Mouse (Mus musculus) lung, embryonic 14.5 days (tissue): Measurements from ENCODE around the gene Tpbpa. TPM values are rescaled to one million over a fixed set of nuclear protein-coding genes. Genes with fewer than 3 reads are reported as not detected.
"Not testable (repeated sequence)": the region's sequence is repeated elsewhere in the genome, so short reads cannot be mapped to it uniquely, and the experiment has no call there.

Source experiments
- ATAC-seq: fragments of 200-750 bp; cut with Nextera tagmentation; 2 replicates; pipeline ENCODE4 v1.8.0; 2017; ENCODE audit warnings: mild to moderate bottlenecking, moderate TSS enrichment, moderate library complexity; ENCODE audit not compliant: insufficient read depth
- DNase-seq: peaks from one replicate; pipeline ENCODE4 v3.0.0-alpha.2; 2015
- H3K27ac ChIP-seq: fragments of 300-500 bp; sonication (generic); 2 replicates; pipeline ENCODE4 v1.5.1; 2014; ENCODE audit warnings: low read depth, mild to moderate bottlenecking, moderate library complexity
- H3K27me3 ChIP-seq: fragments of 300-500 bp; sonication (generic); 2 replicates; pipeline ENCODE4 v1.6.1; 2014; ENCODE audit warnings: low read length, control low read depth; ENCODE audit not compliant: insufficient read depth
- H3K36me3 ChIP-seq: fragments of 300-500 bp; sonication (generic); 2 replicates; pipeline ENCODE4 v1.6.1; 2014; ENCODE audit warnings: control low read depth; ENCODE audit not compliant: insufficient read depth
- H3K4me1 ChIP-seq: fragments of 300-500 bp; sonication (generic); 2 replicates; pipeline ENCODE4 v1.6.1; 2014; ENCODE audit warnings: antibody characterized with exemption, control low read depth; ENCODE audit not compliant: insufficient read depth
- H3K4me2 ChIP-seq: fragments of 300-500 bp; sonication (generic); 2 replicates; pipeline ENCODE4 v1.6.1; 2014; ENCODE audit warnings: mild to moderate bottlenecking
- H3K4me3 ChIP-seq: fragments of 300-500 bp; sonication (generic); 2 replicates; pipeline ENCODE4 v1.5.1; 2014; ENCODE audit warnings: low read depth, low read length
- H3K9ac ChIP-seq: fragments of 300-500 bp; sonication (generic); 2 replicates; pipeline ENCODE4 v1.6.1; 2014
- H3K9me3 ChIP-seq: fragments of 300-500 bp; sonication (generic); 2 replicates; pipeline ENCODE4 v1.6.1; 2016; ENCODE audit warnings: low read depth, low read length, control low read depth
- CTCF ChIP-seq: IDR thresholded peaks from 2 replicates; pipeline ENCODE4 v1.5.1; 2016; ENCODE audit warnings: antibody characterized with exemption, low read depth
- WGBS: fragments of 180-500 bp; shearing (Covaris S2); extraction: QIAGEN DNeasy Blood & Tissue Kit; methylation state at CpG from one replicate; pipeline ENCODE4 v1.1.7; 2014; 5-methylcytosine and 5-hydroxymethylcytosine counted together
- polyA plus RNA-seq: library from polyadenylated mRNA; unstranded; fragments of >200 nt; fragmentation: Nextera tagmentation; extraction: Ambion mirVana; gene quantifications from 2 replicates; pipeline ENCODE4 v1.2.1, GENCODE M21; 2014

Gene Tpbpa
- polyA plus RNA-seq: not detected in 2 replicates

DNA sequence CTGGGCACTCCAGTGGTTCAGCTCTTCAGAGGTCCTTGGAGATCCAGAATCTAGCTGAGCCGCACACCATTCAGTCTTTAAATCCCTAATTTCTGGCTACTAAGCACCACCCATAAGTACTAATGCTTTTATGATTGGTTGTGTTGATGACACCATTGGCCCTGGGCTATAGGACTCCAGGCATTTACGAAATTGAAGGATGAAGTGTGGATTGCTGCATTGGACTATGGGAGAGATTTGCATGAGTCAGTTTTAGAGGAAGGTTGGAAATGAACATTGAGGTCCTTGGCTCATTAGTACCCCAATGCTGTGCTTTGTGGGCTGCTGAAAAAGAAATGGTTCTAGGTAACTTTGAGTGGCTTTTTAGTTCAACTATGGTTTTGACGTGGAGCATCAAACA is at the start of gene Tpbpa:
Gene Tpbpa, minus strand, starts transcription at position 101 of the 400 bp plus-strand sequence.
- not testable (repeated sequence) for H3K9ac ChIP-seq, DNase-seq, H3K27ac ChIP-seq, H3K4me2 ChIP-seq, H3K27me3 ChIP-seq, H3K36me3 ChIP-seq, ATAC-seq, H3K4me3 ChIP-seq, H3K4me1 ChIP-seq, H3K9me3 ChIP-seq
- 82% methylated on average over 3 of the region's 3 CpGs for WGBS

DNA sequence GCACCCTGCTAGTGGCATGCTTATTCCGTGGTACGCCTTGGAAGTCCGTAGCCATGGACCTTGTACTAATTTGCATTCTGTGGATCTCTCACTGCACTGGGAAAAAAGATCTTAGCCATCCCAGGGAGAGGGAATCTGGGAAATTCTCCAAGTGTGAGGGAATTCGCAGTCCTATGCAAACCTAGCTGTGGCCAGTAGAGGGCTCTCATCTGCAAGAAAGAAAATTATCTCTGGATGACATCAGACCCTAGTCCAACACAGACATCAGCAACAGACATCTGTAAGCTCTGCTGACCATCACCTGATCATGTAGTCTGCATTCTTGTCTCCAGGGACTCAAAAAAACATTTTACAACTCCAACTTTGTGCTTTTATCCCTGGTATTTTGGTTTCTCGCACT is 45.1 kb upstream of the Tpbpa start:
- 75% methylated on average over 5 of the region's 5 CpGs for WGBS
- not testable (repeated sequence) for H3K9me3 ChIP-seq, H3K4me3 ChIP-seq, ATAC-seq, H3K36me3 ChIP-seq, H3K27ac ChIP-seq, H3K4me2 ChIP-seq, DNase-seq, H3K27me3 ChIP-seq, H3K4me1 ChIP-seq, H3K9ac ChIP-seq

DNA sequence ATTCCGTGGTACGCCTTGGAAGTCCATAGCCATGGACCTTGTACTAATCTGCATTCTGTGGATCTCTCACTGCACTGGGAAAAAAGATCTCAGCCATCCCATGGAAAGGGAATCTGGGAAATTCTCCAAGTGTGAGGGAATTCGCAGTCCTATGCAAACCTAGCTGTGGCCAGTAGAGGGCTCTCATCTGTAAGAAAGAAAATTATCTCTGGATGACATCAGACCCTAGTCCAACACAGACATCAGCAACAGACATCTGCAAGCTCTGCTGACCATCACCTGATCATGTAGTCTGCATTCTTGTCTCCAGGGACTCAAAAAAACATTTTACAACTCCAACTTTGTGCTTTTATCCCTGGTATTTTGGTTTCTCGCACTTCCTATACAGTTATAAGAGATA is 30.5 kb upstream of the Tpbpa start:
- H3K4me1 ChIP-seq, H3K9ac ChIP-seq, H3K4me2 ChIP-seq, H3K36me3 ChIP-seq, ATAC-seq, H3K4me3 ChIP-seq, H3K9me3 ChIP-seq, H3K27ac ChIP-seq, H3K27me3 ChIP-seq, DNase-seq: not testable (repeated sequence)
- 60% methylated on average over 4 of the region's 4 CpGs for WGBS

DNA sequence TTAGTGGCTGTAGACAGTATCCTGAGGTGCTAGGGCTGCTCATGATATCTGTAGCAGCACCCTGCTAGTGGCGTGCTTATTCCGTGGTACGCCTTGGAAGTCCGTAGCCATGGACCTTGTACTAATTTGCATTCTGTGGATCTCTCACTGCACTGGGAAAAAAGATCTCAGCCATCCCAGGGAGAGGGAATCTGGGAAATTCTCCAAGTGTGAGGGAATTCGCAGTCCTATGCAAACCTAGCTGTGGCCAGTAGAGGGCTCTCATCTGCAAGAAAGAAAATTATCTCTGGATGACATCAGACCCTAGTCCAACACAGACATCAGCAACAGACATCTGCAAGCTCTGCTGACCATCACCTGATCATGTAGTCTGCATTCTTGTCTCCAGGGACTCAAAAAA is 22.2 kb upstream of the Tpbpa start:
- H3K4me2 ChIP-seq, H3K9ac ChIP-seq, H3K36me3 ChIP-seq, H3K27ac ChIP-seq, H3K27me3 ChIP-seq, H3K4me3 ChIP-seq, ATAC-seq, H3K9me3 ChIP-seq, H3K4me1 ChIP-seq, DNase-seq: not testable (repeated sequence)
- WGBS: 26% methylated on average over 4 of the region's 5 CpGs

DNA sequence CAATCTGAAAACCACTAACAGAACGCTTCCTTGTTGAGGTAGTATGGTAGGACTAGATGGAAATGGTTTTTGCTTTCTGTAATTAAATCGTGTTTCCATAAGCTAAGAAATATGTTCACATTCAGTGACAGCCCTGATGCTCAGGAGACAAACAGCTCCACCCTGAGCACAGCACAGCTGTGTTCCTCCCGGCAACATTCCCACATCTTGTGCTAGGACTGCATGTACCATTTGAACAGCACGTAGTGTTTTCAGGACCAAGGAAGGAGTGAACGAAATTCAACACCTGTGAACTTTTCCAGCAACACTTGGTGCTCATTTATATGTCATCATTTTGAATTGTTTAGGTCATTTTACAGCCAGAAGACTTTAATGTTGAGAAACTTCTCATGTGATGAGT is 19.9 kb upstream of the Tpbpa start:
- H3K27ac ChIP-seq: no peak overlapping the region
- ATAC-seq (no peak), DNase-seq (no peak)
- no peaks in the 10 kb centered on the region for H3K27me3 ChIP-seq
- no peak overlapping the region for H3K9ac ChIP-seq
- no peaks in the 10 kb centered on the region for H3K4me1 ChIP-seq
- no peak overlapping the region for H3K4me3 ChIP-seq
- no peak for TF ChIP-seq CTCF
- no peaks in the 10 kb centered on the region for H3K36me3 ChIP-seq
- WGBS: 54% methylated on average over 5 of the region's 5 CpGs
- H3K9me3 ChIP-seq: no peaks in the 10 kb centered on the region
- no peak overlapping the region for H3K4me2 ChIP-seq

DNA sequence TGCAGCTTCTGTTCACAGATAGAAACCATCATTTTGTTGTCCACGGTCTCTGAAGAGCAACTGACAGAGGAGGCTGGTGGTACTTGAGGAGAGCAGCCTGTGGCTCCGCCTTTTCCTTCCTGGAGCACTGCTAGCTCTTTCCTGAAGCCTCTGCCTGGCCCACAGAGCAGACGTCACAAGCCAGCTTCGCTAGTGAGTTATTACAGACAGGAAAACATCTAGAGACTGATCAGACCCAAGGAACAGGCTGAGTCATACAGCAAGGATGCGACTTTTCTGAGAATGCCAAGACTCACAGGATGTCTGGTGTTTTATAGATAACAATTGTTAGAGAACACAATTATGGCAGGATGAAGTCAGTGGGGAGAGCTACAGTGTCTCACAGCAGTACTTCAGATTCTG is 5.3 kb downstream of the Tpbpa start, which contains the start of the genes Gm49391 and Ctla2a:
Gene Gm49391, minus strand, starts transcription at position 72 of the 402 bp plus-strand sequence.
Gene Ctla2a, minus strand, starts transcription at position 126 of the 402 bp plus-strand sequence.
- no peaks in the 10 kb centered on the region for H3K36me3 ChIP-seq
- H3K27ac ChIP-seq: 0 out of 2 replicates have a peak within 1 kb of the TSS, but pooled peaks have one; percentile 18
- 50% methylated on average over 5 of the region's 5 CpGs for WGBS
- DNase-seq: peak; percentile 60
- H3K4me1 ChIP-seq: no peaks in the 10 kb centered on the region
- H3K9ac ChIP-seq: no peak within 1 kb of the TSS
- H3K4me2 ChIP-seq: no peak within 1 kb of the TSS
- H3K9me3 ChIP-seq: no peaks in the 10 kb centered on the region
- no peak within 1 kb of the TSS for H3K4me3 ChIP-seq
- ATAC-seq: peak; percentile 80
- no peak for TF ChIP-seq CTCF
- H3K27me3 ChIP-seq: no peaks in the 10 kb centered on the region

DNA sequence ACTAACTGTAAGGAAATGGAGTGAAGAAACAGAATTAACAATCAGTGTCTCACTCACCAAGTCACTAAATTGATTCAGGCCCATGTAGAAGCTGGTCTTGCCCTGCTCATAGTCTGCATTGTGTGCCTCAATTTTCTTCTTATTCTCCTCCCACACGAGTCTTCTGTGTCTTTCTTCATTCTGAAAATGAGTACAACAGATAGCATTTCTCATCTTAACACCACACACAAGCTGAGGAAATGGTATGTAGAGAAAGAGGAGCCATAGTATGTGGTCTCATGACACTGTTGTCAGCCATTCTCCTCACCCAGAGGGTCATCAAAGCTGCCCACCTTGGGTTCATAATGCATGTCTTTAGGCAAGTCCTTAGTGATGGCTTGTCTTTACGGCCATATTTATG is 6.3 kb downstream of the Tpbpa start, which contains the start of gene Gm49393:
Gene Gm49393, minus strand, starts transcription at position 101 of the 400 bp plus-strand sequence.
- H3K27ac ChIP-seq: not testable (repeated sequence)

DNA sequence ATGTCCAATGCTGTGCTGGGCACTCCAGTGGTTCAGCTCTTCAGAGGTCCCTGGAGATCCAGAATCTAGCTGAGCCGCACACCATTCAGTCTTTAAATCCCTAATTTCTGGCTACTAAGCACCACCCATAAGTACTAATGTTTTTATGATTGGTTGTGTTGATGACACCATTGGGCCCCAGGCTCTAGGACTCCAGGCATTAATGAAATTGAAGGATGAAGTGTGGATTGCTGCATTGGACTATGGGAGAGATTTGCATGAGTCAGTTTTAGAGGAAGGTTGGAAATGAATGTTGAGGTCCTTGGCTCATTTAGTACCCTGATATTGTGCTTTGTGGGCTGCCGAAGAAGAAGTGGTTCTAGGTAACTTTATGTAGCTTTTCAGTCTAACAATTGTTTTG is 37.0 kb downstream of the Tpbpa start, which contains the start of gene Tpbpb:
Gene Tpbpb, minus strand, starts transcription at position 101 of the 400 bp plus-strand sequence.
- 80% methylated on average over 2 of the region's 2 CpGs for WGBS
- not testable (repeated sequence) for H3K9ac ChIP-seq, H3K36me3 ChIP-seq, H3K4me3 ChIP-seq, ATAC-seq, H3K27ac ChIP-seq, H3K27me3 ChIP-seq, DNase-seq, H3K4me2 ChIP-seq, H3K9me3 ChIP-seq, H3K4me1 ChIP-seq

More for the DNA sequence above, 6.3 kb downstream of the Tpbpa start, which contains the start of gene Gm49393:
- H3K4me2 ChIP-seq, H3K9ac ChIP-seq, ATAC-seq, H3K4me3 ChIP-seq, H3K36me3 ChIP-seq, H3K27me3 ChIP-seq, H3K4me1 ChIP-seq, H3K9me3 ChIP-seq, DNase-seq: not testable (repeated sequence)
- WGBS: 60% methylated on average over 2 of the region's 2 CpGs
